In the genomic region with DNA sequence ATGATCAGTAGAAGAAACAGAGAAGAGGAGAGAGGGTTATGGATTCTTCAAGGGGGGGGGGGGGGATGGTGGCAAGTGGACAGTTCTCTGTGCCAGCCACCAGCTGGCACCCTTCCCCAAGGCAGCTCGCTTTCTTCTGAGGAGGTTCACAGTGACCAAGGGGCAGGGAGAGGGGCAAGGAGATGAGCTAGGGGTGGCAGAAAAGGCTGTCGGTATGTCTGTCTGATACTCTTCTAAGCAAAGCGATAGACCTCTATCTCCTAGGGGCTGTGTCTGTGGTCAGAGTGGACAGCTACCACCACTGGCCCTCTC, we compare ENCODE assay signal across 17 mouse cellular contexts. TPM values are rescaled to one million over a fixed set of nuclear protein-coding genes. Genes with fewer than 3 reads are reported as not detected.
A peak's percentile ranks its signal among the peaks of the same experiment; 100 is the strongest.
DNase-seq lines count a peak whose midpoint lies in the region; ATAC-seq and TF ChIP-seq lines count a peak whose summit lies in the region.
"Had no signal": no experiment of that assay in that cellular context is flagged by ENCODE, and none has a peak within 500 bp of the region (broad histone marks: within the 10 kb centered on the region; RNA-seq: fewer than 3 reads in every experiment).

No protein-coding gene starts in this region.

- H3K36me3 ChIP-seq in forebrain, embryonic 10.5 days (replicated peaks), result peaks cover 9% of the 10 kb centered on the region; the same call in 1 of the 2 replicates
- H3K36me3 ChIP-seq in forebrain, embryonic 16.5 days (ENCODE audit: control insufficient read depth, insufficient read depth), result no peaks in the 10 kb centered on the region
- peaks cover 11% of the 10 kb centered on the region for H3K36me3 ChIP-seq in kidney, embryonic 14.5 days (ENCODE audit: control insufficient read depth, insufficient read depth, low read length)
- no peaks in the 10 kb centered on the region for H3K36me3 ChIP-seq in CH12.LX (replicated peaks in 1 of 2; ENCODE audit: control insufficient read depth in 1 of 2, insufficient read depth in 1 of 2, low read length in 1 of 2)
- no peaks in the 10 kb centered on the region for H3K36me3 ChIP-seq in midbrain, embryonic 16.5 days (ENCODE audit: control insufficient read depth, insufficient read depth, low read length)
- H3K36me3 ChIP-seq: midbrain, embryonic 15.5 days had no signal

- TF ChIP-seq POLR2A in CH12.LX (IDR thresholded peaks at IDR 0.05; ENCODE audit: low read depth, low read length), result no peak

- no peak for ATAC-seq in forebrain, embryonic 16.5 days
- no peak for ATAC-seq in kidney, embryonic 14.5 days (ENCODE audit: low FRiP score, low TSS enrichment)
- ATAC-seq in midbrain, embryonic 16.5 days, result no peak
- ATAC-seq: CD4-positive, CD25-positive, alpha-beta regulatory T cell, adult 4 months; midbrain, embryonic 15.5 days had no signal

- peak; percentile 4; the same call in 1 of the 2 replicates for TF ChIP-seq CTCF in left cerebral cortex, adult 2 months (IDR thresholded peaks at IDR 0.05)
- TF ChIP-seq CTCF in CH12.LX (conservative IDR thresholded peaks at IDR 0.05 in 1 of 2, IDR thresholded peaks at IDR 0.05 in 1 of 2; ENCODE audit: low read depth in 2 of 2, low read length in 2 of 2), result peak in 1 of 2 experiments; percentile 27; a peak in 2 of 4 replicates

- peaks cover 95% of the 10 kb centered on the region for H3K27me3 ChIP-seq in forebrain, embryonic 10.5 days (ENCODE audit: poor library complexity, severe bottlenecking)
- H3K27me3 ChIP-seq in forebrain, embryonic 16.5 days (replicated peaks; ENCODE audit: control insufficient read depth, insufficient read depth, low read length), result no peaks in the 10 kb centered on the region
- H3K27me3 ChIP-seq in kidney, embryonic 14.5 days (ENCODE audit: control insufficient read depth, insufficient read depth, low read length), result no peaks in the 10 kb centered on the region
- no peaks in the 10 kb centered on the region for H3K27me3 ChIP-seq in CH12.LX (replicated peaks)
- H3K27me3 ChIP-seq in midbrain, embryonic 16.5 days (ENCODE audit: control insufficient read depth, insufficient read depth, low read depth, low read length), result peaks cover 1% of the 10 kb centered on the region

- dilution Hi-C loops in CH12.LX (cut with MboI; ENCODE audit: extremely low pct_ligation_motif_present, extremely low pct_unique_long_range_greater_than_20kb, low sequenced_read_pairs), result no loop called here

- no peak overlapping the region for H3K4me3 ChIP-seq in forebrain, embryonic 10.5 days
- no peak overlapping the region for H3K4me3 ChIP-seq in forebrain, embryonic 16.5 days (replicated peaks; ENCODE audit: low read length)
- no peak overlapping the region for H3K4me3 ChIP-seq in kidney, embryonic 14.5 days (ENCODE audit: low read length)
- H3K4me3 ChIP-seq in left cerebral cortex, adult 2 months, result no peak overlapping the region
- H3K4me3 ChIP-seq in CH12.LX (replicated peaks in 1 of 3; ENCODE audit: low read depth in 2 of 3, low read length in 2 of 3, poor library complexity in 1 of 3), result no peak overlapping the region
- H3K4me3 ChIP-seq in midbrain, embryonic 16.5 days (ENCODE audit: low read depth, low read length), result no peak overlapping the region
- H3K4me3 ChIP-seq: heart, embryonic 12.5 days; midbrain, embryonic 15.5 days; myocyte had no signal

- no peak overlapping the region for H3K9ac ChIP-seq in forebrain, embryonic 16.5 days (replicated peaks; ENCODE audit: low read depth, low read length)
- no peak overlapping the region; the same call in 1 of the 2 replicates for H3K9ac ChIP-seq in kidney, embryonic 14.5 days (ENCODE audit: low read depth, low read length)
- no peak overlapping the region for H3K9ac ChIP-seq in CH12.LX (ENCODE audit: insufficient read depth, low read depth)
- no peak overlapping the region for H3K9ac ChIP-seq in midbrain, embryonic 16.5 days (ENCODE audit: low read depth, low read length)
- H3K9ac ChIP-seq: heart, embryonic 12.5 days; midbrain, embryonic 15.5 days had no signal

- no peaks in the 10 kb centered on the region for H3K9me3 ChIP-seq in forebrain, embryonic 10.5 days
- H3K9me3 ChIP-seq in forebrain, embryonic 16.5 days (ENCODE audit: control insufficient read depth, low read length), result 0 out of 2 replicates have a peak, but pooled peaks cover 4% of the 10 kb centered on the region
- no peaks in the 10 kb centered on the region; the same call in 1 of the 2 replicates for H3K9me3 ChIP-seq in kidney, embryonic 14.5 days (ENCODE audit: control insufficient read depth, low read length)
- H3K9me3 ChIP-seq in CH12.LX (replicated peaks; ENCODE audit: low read length), result no peaks in the 10 kb centered on the region
- no peaks in the 10 kb centered on the region for H3K9me3 ChIP-seq in midbrain, embryonic 16.5 days (replicated peaks; ENCODE audit: control insufficient read depth, low read length, poor library complexity, severe bottlenecking)
- H3K9me3 ChIP-seq: heart, embryonic 12.5 days; midbrain, embryonic 15.5 days had no signal

- no peaks in the 10 kb centered on the region for H3K79me2 ChIP-seq in CH12.LX (replicated peaks; ENCODE audit: control insufficient read depth, extremely low read depth, insufficient read depth, poor library complexity, severe bottlenecking)

- DNase-seq in forebrain, embryonic 10.5 days (ENCODE audit: extremely low spot score, low spot score), result no peak
- DNase-seq in kidney, adult 18-20 months, result no peak
- DNase-seq in left cerebral cortex, adult 2 months (ENCODE audit: extremely low spot score in 1 of 2, low spot score in 2 of 2), result no peak
- no peak for DNase-seq in left cerebral cortex, postnatal 10 days (ENCODE audit: extremely low spot score in 1 of 2, low spot score in 2 of 2)
- DNase-seq in CH12.LX (ENCODE audit: extremely low read depth), result no peak
- DNase-seq: adrenal gland, adult 2 months; cerebellum, adult 18-20 months; heart, postnatal 14 days; lung, postnatal 36 days; thymus, postnatal 25 days had no signal

- in situ Hi-C loops in CH12.LX (cut with MboI; ENCODE audit: low pct_ligation_motif_present, low pct_unique_long_range_greater_than_20kb, low sequenced_read_pairs), result no loop called here

- no peak overlapping the region for H3K4me2 ChIP-seq in forebrain, embryonic 16.5 days (ENCODE audit: low read length)
- 0 out of 2 replicates have a peak overlapping the region, but pooled peaks have one; percentile 10 for H3K4me2 ChIP-seq in kidney, embryonic 14.5 days (replicated peaks; ENCODE audit: low read depth, low read length)
- H3K4me2 ChIP-seq in CH12.LX (ENCODE audit: insufficient read depth, low read depth, poor library complexity, severe bottlenecking), result no peak overlapping the region
- no peak overlapping the region for H3K4me2 ChIP-seq in midbrain, embryonic 16.5 days (ENCODE audit: low read length)
- H3K4me2 ChIP-seq: heart, embryonic 12.5 days; midbrain, embryonic 15.5 days had no signal

- intact Hi-C loops in left cerebral cortex, adult 2 months (cut with DNase I), result loop anchor here (5.0 kb wide), 1 partner anchor 132 kb away; no protein-coding TSS in a partner anchor
- intact Hi-C loops in left cerebral cortex, postnatal 10 days (cut with DNase I), result no loop called here

- no peak for TF ChIP-seq EP300 in CH12.LX (IDR thresholded peaks at IDR 0.05; ENCODE audit: low read length)

- H3K4me1 ChIP-seq in forebrain, embryonic 10.5 days, result peaks cover 87% of the 10 kb centered on the region
- 0 out of 2 replicates have a peak, but pooled peaks cover 2% of the 10 kb centered on the region for H3K4me1 ChIP-seq in forebrain, embryonic 16.5 days (replicated peaks; ENCODE audit: control insufficient read depth, insufficient read depth, low read length)
- H3K4me1 ChIP-seq in kidney, embryonic 14.5 days (ENCODE audit: control insufficient read depth, insufficient read depth, low read length), result peaks cover 88% of the 10 kb centered on the region
- H3K4me1 ChIP-seq in CH12.LX (ENCODE audit: control insufficient read depth in 1 of 2, insufficient read depth in 2 of 2), result peaks cover 0 to 31% of the 10 kb centered on the region in 2 experiments; a peak in 2 of 4 replicates
- H3K4me1 ChIP-seq in midbrain, embryonic 16.5 days (ENCODE audit: control insufficient read depth, insufficient read depth, low read length), result no peaks in the 10 kb centered on the region

- no peak; the same call in none of the 2 replicates for TF ChIP-seq RAD21 in CH12.LX (IDR thresholded peaks at IDR 0.05; ENCODE audit: low read depth, low read length)

- WGBS in forebrain, embryonic 10.5 days, result 90% methylated on average over 3 of the region's 3 CpGs
- WGBS in forebrain, embryonic 16.5 days, result 98% methylated on average over 3 of the region's 3 CpGs
- WGBS in kidney, embryonic 14.5 days, result 81% methylated on average over 3 of the region's 3 CpGs
- WGBS in midbrain, embryonic 16.5 days, result 74% methylated on average over 3 of the region's 3 CpGs

- 0 out of 2 replicates have a peak overlapping the region, but pooled peaks have one; percentile 8 for H3K27ac ChIP-seq in forebrain, embryonic 10.5 days
- no peak overlapping the region for H3K27ac ChIP-seq in forebrain, embryonic 16.5 days (ENCODE audit: low read length)
- H3K27ac ChIP-seq in kidney, embryonic 14.5 days (ENCODE audit: low read depth, low read length), result peak overlapping the region; percentile 80
- no peak overlapping the region for H3K27ac ChIP-seq in left cerebral cortex, adult 2 months
- no peak overlapping the region for H3K27ac ChIP-seq in CH12.LX (ENCODE audit: insufficient read depth, low read depth)
- H3K27ac ChIP-seq in midbrain, embryonic 16.5 days (ENCODE audit: low read length), result no peak overlapping the region
- H3K27ac ChIP-seq: midbrain, embryonic 15.5 days had no signal

TF ChIP-seq in CH12.LX, 34 proteins besides CTCF, POLR2A, EP300 and RAD21:
- TF ChIP-seq SMC3 (IDR thresholded peaks at IDR 0.05; ENCODE audit: low read depth, low read length), result 0 out of 2 replicates have a peak, but pooled peaks have one; percentile 12
- TF ChIP-seq JUN (IDR thresholded peaks at IDR 0.05; ENCODE audit: insufficient read depth, low read depth, low read length), result no peak

RNA-seq across cellular contexts. Expression of a gene that starts 12.7 kb away (rescaled TPM):
- polyA plus RNA-seq in forebrain, embryonic 10.5 days (2016; fragmentation: Nextera tagmentation; extraction: Ambion mirVana), result 21.0 and 22.0 TPM in 2 replicates
- polyA plus RNA-seq in forebrain, embryonic 16.5 days (2015; fragmentation: Nextera tagmentation; extraction: Ambion mirVana), result 15.0 and 24.1 TPM in 2 replicates
- polyA plus RNA-seq in kidney, embryonic 14.5 days (2014; fragmentation: Nextera tagmentation; extraction: Ambion mirVana), result 48.7 and 81.0 TPM in 2 replicates
- 10 to 100 TPM; 12.5 to 15.9 TPM for total RNA-seq in left cerebral cortex, adult 2 months (2021)
- 10 to 100 TPM; 21.2 to 30.3 TPM for total RNA-seq in left cerebral cortex, postnatal 10 days (2021)
- not detected in 2 replicates for total RNA-seq in CH12.LX (2012; rRNA removed)
- not detected in 2 replicates for total RNA-seq in CH12.LX (2014; rRNA removed)
- polyA plus RNA-seq in CH12.LX (2012; ENCODE audit: insufficient read length, low read depth), result not detected in 2 replicates
- 15.9 and 16.3 TPM in 2 replicates for polyA plus RNA-seq in midbrain, embryonic 16.5 days (2015; fragmentation: Nextera tagmentation; extraction: Ambion mirVana)

Comparison
In these comparisons a context has a peak if more than half of its experiments do, and no peak if none do; other contexts are left out.
1. H3K27ac ChIP-seq: peak in forebrain, embryonic 10.5 days (single experiment) and kidney, embryonic 14.5 days (single experiment); none in forebrain, embryonic 16.5 days (single experiment), left cerebral cortex, adult 2 months (single experiment), CH12.LX (single experiment) and midbrain, embryonic 16.5 days (single experiment).
2. RNA of a gene that starts 12.7 kb away (polyA plus RNA-seq): 48.7 to 81.0 TPM in kidney, embryonic 14.5 days, 21.0 to 22.0 TPM in forebrain, embryonic 10.5 days, 15.9 to 16.3 TPM in midbrain, embryonic 16.5 days and 15.0 to 24.1 TPM in forebrain, embryonic 16.5 days; not detected in CH12.LX; every median in the first group is over 10 times any median in the second.